Mouse (Mus musculus) brain, embryonic 14.5 days (tissue): ENCODE measurements around the gene Zscan2.

ENCODE experiments used
- CTCF ChIP-seq: fragments of 200-500 bp; IDR thresholded peaks from 2 replicates; pipeline ENCODE4 v1.5.1; 2012; ENCODE audit warnings: inconsistent platforms, mild to moderate bottlenecking, moderate library complexity, borderline replicate concordance; ENCODE audit not compliant: insufficient read depth, insufficient read length; ENCODE audit errors: extremely low read depth
- POLR2A ChIP-seq: fragments of 200-500 bp; IDR thresholded peaks from 2 replicates; pipeline ENCODE4 v1.6.1; 2012; ENCODE audit warnings: mild to moderate bottlenecking, inconsistent platforms, borderline replicate concordance; ENCODE audit not compliant: poor library complexity, insufficient read depth, insufficient read length, severe bottlenecking; ENCODE audit errors: extremely low read depth

GRCm38 (mm10) chr7:80917916-80918465 lies 57.3 kb downstream of the Zscan2 start:
- TF ChIP-seq CTCF, result no peak
- TF ChIP-seq POLR2A, result no peak
